Mouse (Mus musculus) activated CD4-positive, CD25-positive, alpha-beta regulatory T cell, adult 9 weeks (primary cell): ENCODE data around the gene Garem2. TPM values are rescaled to one million over a fixed set of nuclear protein-coding genes. Genes with fewer than 3 reads are reported as not detected.

ENCODE experiments used
- polyA plus RNA-seq: library from polyadenylated mRNA; unstranded; fragments of 100-300 nt; shearing (Covaris generic); gene quantifications from one replicate; pipeline ENCODE4 v1.2.1, GENCODE M21; 2017

The Garem2 gene
- not detected for polyA plus RNA-seq

GRCm38 (mm10) chr5:30104841-30105667, at the start of gene Garem2:
Gene Garem2 (plus strand): TSS chr5:30105161.

GRCm38 (mm10) chr5:30072825-30073821, 31.8 kb upstream of the Garem2 start, which contains the start of gene Tyms:
Gene Tyms (minus strand): TSS chr5:30073617.

GRCm38 (mm10) chr5:30105668-30106300, 823 bp downstream of the Garem2 start, which contains the start of gene 3110082J24Rik:
Gene 3110082J24Rik (minus strand): TSS chr5:30106086.

GRCm38 (mm10) chr5:30154474-30155394, 49.8 kb downstream of the Garem2 start, which contains the start of the genes Hadha and Hadhb:
Gene Hadha (minus strand): TSS chr5:30155162.
Gene Hadhb (plus strand): TSS chr5:30155248.

Other genes with a start within 250 kb of the Garem2 start
- gene Il6, start 92.0 kb upstream of the Garem2 start, polyA plus RNA-seq, result 0.29 TPM
- gene Tyms, start 31.5 kb upstream of the Garem2 start, polyA plus RNA-seq, result 60.9 TPM
- gene 3110082J24Rik, start 925 bp downstream of the Garem2 start, polyA plus RNA-seq, result not detected
- 114 TPM for gene Hadha, start 50.0 kb downstream of the Garem2 start, polyA plus RNA-seq
- gene Hadhb, start 50.1 kb downstream of the Garem2 start, polyA plus RNA-seq, result 207 TPM
- 0.24 TPM for gene Adgrf3, start 100.6 kb downstream of the Garem2 start, polyA plus RNA-seq
- gene Selenoi, start 127.4 kb downstream of the Garem2 start, polyA plus RNA-seq, result 22.4 TPM
- gene Drc1, start 176.2 kb downstream of the Garem2 start, polyA plus RNA-seq, result 4.5 TPM